Mouse (Mus musculus) kidney, embryonic 14.5 days (tissue): ENCODE data around the gene Gps2. TPM values are rescaled to one million over a fixed set of nuclear protein-coding genes. Genes with fewer than 3 reads are reported as not detected.

Source experiments
- ATAC-seq: fragments of 200-750 bp; cut with Nextera tagmentation; 2 replicates; pipeline ENCODE4 v1.8.0; 2017; ENCODE audit warnings: moderate number of reproducible peaks, mild to moderate bottlenecking, moderate TSS enrichment, moderate library complexity; ENCODE audit not compliant: low FRiP score, low TSS enrichment
- H3K27ac ChIP-seq: fragments of 300-500 bp; sonication (generic); 2 replicates; pipeline ENCODE4 v1.5.1; 2014; ENCODE audit warnings: low read depth, mild to moderate bottlenecking, low read length, moderate library complexity, mixed read lengths
- H3K27me3 ChIP-seq: fragments of 300-500 bp; sonication (generic); 2 replicates; pipeline ENCODE4 v1.6.1; 2014; ENCODE audit warnings: mild to moderate bottlenecking, low read length; ENCODE audit not compliant: control insufficient read depth, insufficient read depth
- H3K36me3 ChIP-seq: fragments of 300-500 bp; sonication (generic); 2 replicates; pipeline ENCODE4 v1.6.1; 2014; ENCODE audit warnings: low read length, mixed read lengths; ENCODE audit not compliant: control insufficient read depth, insufficient read depth
- H3K4me1 ChIP-seq: fragments of 300-500 bp; sonication (generic); 2 replicates; pipeline ENCODE4 v1.6.1; 2014; ENCODE audit warnings: low read length, mixed read lengths; ENCODE audit not compliant: control insufficient read depth, insufficient read depth
- H3K4me2 ChIP-seq: fragments of 300-500 bp; sonication (generic); replicated peaks from 2 replicates; pipeline ENCODE4 v1.6.1; 2014; ENCODE audit warnings: low read depth, mild to moderate bottlenecking, low read length
- H3K4me3 ChIP-seq: fragments of 300-500 bp; sonication (generic); 2 replicates; pipeline ENCODE4 v1.5.1; 2014; ENCODE audit warnings: mild to moderate bottlenecking, low read length
- H3K9ac ChIP-seq: fragments of 300-500 bp; sonication (generic); 2 replicates; pipeline ENCODE4 v1.6.1; 2014; ENCODE audit warnings: low read depth, mild to moderate bottlenecking, low read length, moderate library complexity
- H3K9me3 ChIP-seq: fragments of 300-500 bp; sonication (generic); 2 replicates; pipeline ENCODE4 v1.6.1; 2016; ENCODE audit warnings: low read length; ENCODE audit not compliant: control insufficient read depth
- WGBS: fragments of 180-500 bp; shearing (Covaris S2); extraction: QIAGEN DNeasy Blood & Tissue Kit; methylation state at CpG from one replicate; pipeline ENCODE4 v1.1.7; 2014; 5-methylcytosine and 5-hydroxymethylcytosine counted together
- polyA plus RNA-seq: library from polyadenylated mRNA; unstranded; fragments of >200 nt; fragmentation: Nextera tagmentation; extraction: Ambion mirVana; gene quantifications from 2 replicates; pipeline ENCODE4 v1.2.1, GENCODE M21; 2014

The Gps2 gene
- polyA plus RNA-seq, 1 experiment from 2014 or later: 73.4 TPM

- Histone ChIP-seq H3K27ac (no peak overlapping the region), H3K4me3 (no peak overlapping the region), H3K4me2 (no peak overlapping the region), H3K27me3 (peaks cover 6% of the 10 kb centered on the region; the same call in 1 of the 2 replicates), H3K4me1 (peaks cover 4% of the 10 kb centered on the region), H3K9ac (no peak overlapping the region), H3K36me3 (peaks cover 18% of the 10 kb centered on the region), H3K9me3 (no peaks in the 10 kb centered on the region)
- no peak for ATAC-seq
- 63% methylated on average over 4 of the region's 4 CpGs for WGBS
Observed at GRCm38 (mm10) chr11:69940962-69941361, 27.3 kb downstream of the Gps2 start.

GRCm38 (mm10) chr11:69945216-69945615 lies 31.5 kb downstream of the Gps2 start:
- Histone ChIP-seq H3K27ac (no peak overlapping the region), H3K4me3 (no peak overlapping the region), H3K4me2 (no peak overlapping the region), H3K9me3 (no peaks in the 10 kb centered on the region), H3K27me3 (no peaks in the 10 kb centered on the region), H3K9ac (0 out of 2 replicates have a peak overlapping the region, but pooled peaks have one; percentile 12), H3K4me1 (peaks cover 9% of the 10 kb centered on the region; the same call in 1 of the 2 replicates), H3K36me3 (peaks cover 18% of the 10 kb centered on the region)
- 62% methylated on average over 13 of the region's 13 CpGs for WGBS
- ATAC-seq: no peak

- peak overlapping the region; percentile 78; the same call in 1 of the 2 replicates for H3K4me2 ChIP-seq
- peaks cover 18% of the 10 kb centered on the region for H3K36me3 ChIP-seq
- no peaks in the 10 kb centered on the region for H3K27me3 ChIP-seq
- ATAC-seq: no peak
- WGBS: 92% methylated on average over 18 of the region's 18 CpGs
- no peaks in the 10 kb centered on the region for H3K9me3 ChIP-seq
- H3K4me3 ChIP-seq: peak overlapping the region; percentile 58; the same call in 1 of the 2 replicates
- no peak overlapping the region for H3K27ac ChIP-seq
- no peak overlapping the region for H3K9ac ChIP-seq
- peaks cover 9% of the 10 kb centered on the region; the same call in 1 of the 2 replicates for H3K4me1 ChIP-seq
Observed at GRCm38 (mm10) chr11:69945997-69946891, 32.6 kb downstream of the Gps2 start.

- peaks cover 9% of the 10 kb centered on the region; the same call in 1 of the 2 replicates for H3K4me1 ChIP-seq
- H3K9me3 ChIP-seq: no peaks in the 10 kb centered on the region
- peak overlapping the region; percentile 90 for H3K27ac ChIP-seq
- H3K36me3 ChIP-seq: peaks cover 18% of the 10 kb centered on the region
- peak overlapping the region; percentile 58 for H3K4me3 ChIP-seq
- H3K4me2 ChIP-seq: peak overlapping the region; percentile 78
- peak overlapping the region; percentile 65 for H3K9ac ChIP-seq
- peak; percentile 54 for ATAC-seq
- WGBS: 2% methylated on average over 29 of the region's 29 CpGs
- no peaks in the 10 kb centered on the region for H3K27me3 ChIP-seq
Observed at GRCm38 (mm10) chr11:69947337-69948065, 33.8 kb downstream of the Gps2 start.

GRCm38 (mm10) chr11:69948066-69948762 lies 34.5 kb downstream of the Gps2 start, which contains the start of gene Slc2a4:
Gene Slc2a4, minus strand, starts transcription at chr11:69948188.
- Histone ChIP-seq H3K9me3 (no peaks in the 10 kb centered on the region), H3K27me3 (no peaks in the 10 kb centered on the region), H3K9ac (peak within 1 kb of the TSS; percentile 65), H3K4me3 (peak within 1 kb of the TSS; percentile 58), H3K36me3 (peaks cover 14% of the 10 kb centered on the region), H3K4me1 (peaks cover 9% of the 10 kb centered on the region; the same call in 1 of the 2 replicates), H3K27ac (peak within 1 kb of the TSS; percentile 90), H3K4me2 (peak within 1 kb of the TSS; percentile 78)
- under 1% methylated on average over 34 of the region's 34 CpGs for WGBS
- ATAC-seq: peak; percentile 94

- H3K27ac ChIP-seq: peak overlapping the region; percentile 90
- peak overlapping the region; percentile 78 for H3K4me2 ChIP-seq
- H3K27me3 ChIP-seq: no peaks in the 10 kb centered on the region
- ATAC-seq: peak; percentile 45
- no peaks in the 10 kb centered on the region for H3K9me3 ChIP-seq
- peak overlapping the region; percentile 65 for H3K9ac ChIP-seq
- peak overlapping the region; percentile 58 for H3K4me3 ChIP-seq
- peaks cover 9% of the 10 kb centered on the region; the same call in 1 of the 2 replicates for H3K4me1 ChIP-seq
- under 1% methylated on average over 14 of the region's 14 CpGs for WGBS
- H3K36me3 ChIP-seq: peaks cover 14% of the 10 kb centered on the region
Observed at GRCm38 (mm10) chr11:69948763-69949150, 35.1 kb downstream of the Gps2 start.

GRCm38 (mm10) chr11:69950807-69951459 lies 37.2 kb downstream of the Gps2 start:
- WGBS: 46% methylated on average over 4 of the region's 4 CpGs
- Histone ChIP-seq H3K9ac (no peak overlapping the region), H3K36me3 (no peaks in the 10 kb centered on the region), H3K4me1 (peaks cover 9% of the 10 kb centered on the region; the same call in 1 of the 2 replicates), H3K27ac (no peak overlapping the region), H3K4me3 (no peak overlapping the region), H3K9me3 (no peaks in the 10 kb centered on the region), H3K4me2 (no peak overlapping the region), H3K27me3 (no peaks in the 10 kb centered on the region)
- no peak for ATAC-seq

- 0 out of 2 replicates have a peak, but pooled peaks cover 3% of the 10 kb centered on the region for H3K4me1 ChIP-seq
- no peak overlapping the region for H3K4me3 ChIP-seq
- H3K9ac ChIP-seq: no peak overlapping the region
- H3K27me3 ChIP-seq: no peaks in the 10 kb centered on the region
- H3K36me3 ChIP-seq: no peaks in the 10 kb centered on the region
- H3K9me3 ChIP-seq: no peaks in the 10 kb centered on the region
- no peak for ATAC-seq
- no peak overlapping the region for H3K27ac ChIP-seq
- H3K4me2 ChIP-seq: no peak overlapping the region
- 45% methylated on average over 1 of the region's 1 CpGs for WGBS
Observed at GRCm38 (mm10) chr11:69952274-69952673, 38.6 kb downstream of the Gps2 start.
